Mouse (Mus musculus) limb, embryonic 10.5 days (tissue): ENCODE data around the gene Abi3bp. TPM values are rescaled to one million over a fixed set of nuclear protein-coding genes. Genes with fewer than 3 reads are reported as not detected.

Source experiments
- DNase-seq: peaks from one replicate; pipeline ENCODE4 v3.0.0-alpha.2; 2017; ENCODE audit warnings: low spot score
- H3K27ac ChIP-seq: fragments of 300-500 bp; sonication (generic); 2 replicates; pipeline ENCODE4 v1.5.1; 2016; ENCODE audit warnings: mild to moderate bottlenecking
- H3K27me3 ChIP-seq: fragments of 300-500 bp; sonication (generic); 2 replicates; pipeline ENCODE4 v1.6.1; 2016; ENCODE audit warnings: low read depth, mild to moderate bottlenecking; ENCODE audit not compliant: poor library complexity, severe bottlenecking
- H3K36me3 ChIP-seq: fragments of 300-500 bp; sonication (generic); 2 replicates; pipeline ENCODE4 v1.6.1; 2016; ENCODE audit warnings: mild to moderate bottlenecking, moderate library complexity
- H3K4me1 ChIP-seq: fragments of 300-500 bp; sonication (generic); 2 replicates; pipeline ENCODE4 v1.6.1; 2016
- H3K4me3 ChIP-seq: fragments of 300-500 bp; sonication (generic); 2 replicates; pipeline ENCODE4 v1.5.1; 2016; ENCODE audit warnings: mild to moderate bottlenecking, moderate library complexity
- H3K9me3 ChIP-seq: fragments of 300-500 bp; sonication (generic); replicated peaks from 2 replicates; pipeline ENCODE4 v1.6.1; 2016; ENCODE audit warnings: mild to moderate bottlenecking
- WGBS: fragments of 180-500 bp; shearing (Covaris S2); methylation state at CpG from one replicate; pipeline ENCODE4 v1.1.7; 2016; 5-methylcytosine and 5-hydroxymethylcytosine counted together
- polyA plus RNA-seq: library from polyadenylated mRNA; unstranded; fragments of >200 nt; fragmentation: Nextera tagmentation; extraction: Ambion mirVana; gene quantifications from 2 replicates; pipeline ENCODE4 v1.2.1, GENCODE M21; 2016

Gene Abi3bp
- polyA plus RNA-seq, 1 experiment from 2014 or later, result 0.35 TPM

- Histone ChIP-seq H3K27ac (no peak overlapping the region), H3K9me3 (no peaks in the 10 kb centered on the region), H3K36me3 (no peaks in the 10 kb centered on the region), H3K4me3 (no peak overlapping the region), H3K27me3 (no peaks in the 10 kb centered on the region), H3K4me1 (no peaks in the 10 kb centered on the region)
- DNase-seq, result no peak
- WGBS, result 71% methylated on average over 4 of the region's 4 CpGs
Observed at GRCm38 (mm10) chr16:56486461-56486860, 8.8 kb downstream of the Abi3bp start.

- 59% methylated on average over 3 of the region's 3 CpGs for WGBS
- H3K4me3 ChIP-seq, result no peak overlapping the region
- H3K27me3 ChIP-seq, result no peaks in the 10 kb centered on the region
- H3K9me3 ChIP-seq, result no peaks in the 10 kb centered on the region
- no peak overlapping the region for H3K27ac ChIP-seq
- H3K36me3 ChIP-seq, result no peaks in the 10 kb centered on the region
- H3K4me1 ChIP-seq, result no peaks in the 10 kb centered on the region
- DNase-seq, result no peak
Observed at GRCm38 (mm10) chr16:56490861-56491260, 13.2 kb downstream of the Abi3bp start.

GRCm38 (mm10) chr16:56495266-56495665 is 17.6 kb downstream of the Abi3bp start:
- no peak for DNase-seq
- H3K4me3 ChIP-seq, result no peak overlapping the region
- H3K4me1 ChIP-seq, result no peaks in the 10 kb centered on the region
- no peaks in the 10 kb centered on the region for H3K36me3 ChIP-seq
- no peaks in the 10 kb centered on the region for H3K9me3 ChIP-seq
- H3K27ac ChIP-seq, result no peak overlapping the region
- WGBS, result 84% methylated on average over 4 of the region's 4 CpGs
- no peaks in the 10 kb centered on the region for H3K27me3 ChIP-seq

- no peak overlapping the region for H3K4me3 ChIP-seq
- WGBS, result 80% methylated on average over 4 of the region's 4 CpGs
- H3K27ac ChIP-seq, result no peak overlapping the region
- H3K4me1 ChIP-seq, result no peaks in the 10 kb centered on the region
- no peaks in the 10 kb centered on the region for H3K9me3 ChIP-seq
- no peak for DNase-seq
- no peaks in the 10 kb centered on the region for H3K27me3 ChIP-seq
- no peaks in the 10 kb centered on the region for H3K36me3 ChIP-seq
Observed at GRCm38 (mm10) chr16:56496743-56497142, 19.1 kb downstream of the Abi3bp start.

GRCm38 (mm10) chr16:56498680-56499079 is 21.0 kb downstream of the Abi3bp start:
- WGBS, result 73% methylated on average over 1 of the region's 1 CpGs
- Histone ChIP-seq H3K27ac (no peak overlapping the region), H3K36me3 (no peaks in the 10 kb centered on the region), H3K9me3 (no peaks in the 10 kb centered on the region), H3K27me3 (no peaks in the 10 kb centered on the region), H3K4me3 (no peak overlapping the region), H3K4me1 (no peaks in the 10 kb centered on the region)
- DNase-seq, result no peak

GRCm38 (mm10) chr16:56500441-56500840 is 22.8 kb downstream of the Abi3bp start:
- Histone ChIP-seq H3K4me1 (no peaks in the 10 kb centered on the region), H3K9me3 (no peaks in the 10 kb centered on the region), H3K4me3 (no peak overlapping the region), H3K27me3 (no peaks in the 10 kb centered on the region), H3K36me3 (no peaks in the 10 kb centered on the region), H3K27ac (no peak overlapping the region)
- whole genome bisulfite sequencing, result 39% methylated on average over 3 of the region's 3 CpGs
- no peak for DNase-seq

- Histone ChIP-seq H3K4me1 (no peaks in the 10 kb centered on the region), H3K27me3 (no peaks in the 10 kb centered on the region), H3K4me3 (no peak overlapping the region), H3K36me3 (no peaks in the 10 kb centered on the region), H3K9me3 (no peaks in the 10 kb centered on the region), H3K27ac (no peak overlapping the region)
- 85% methylated on average over 6 of the region's 6 CpGs for WGBS
- DNase-seq, result no peak
Observed at GRCm38 (mm10) chr16:56501101-56501500, 23.4 kb downstream of the Abi3bp start.

GRCm38 (mm10) chr16:56501513-56501912 is 23.8 kb downstream of the Abi3bp start:
- no peak overlapping the region for H3K27ac ChIP-seq
- H3K9me3 ChIP-seq, result no peaks in the 10 kb centered on the region
- H3K4me1 ChIP-seq, result no peaks in the 10 kb centered on the region
- H3K36me3 ChIP-seq, result no peaks in the 10 kb centered on the region
- no peak overlapping the region for H3K4me3 ChIP-seq
- 71% methylated on average over 2 of the region's 2 CpGs for WGBS
- no peak for DNase-seq
- no peaks in the 10 kb centered on the region for H3K27me3 ChIP-seq

GRCm38 (mm10) chr16:56502134-56502533 is 24.5 kb downstream of the Abi3bp start:
- Histone ChIP-seq H3K27me3 (no peaks in the 10 kb centered on the region), H3K27ac (no peak overlapping the region), H3K36me3 (no peaks in the 10 kb centered on the region), H3K9me3 (no peaks in the 10 kb centered on the region), H3K4me3 (no peak overlapping the region), H3K4me1 (no peaks in the 10 kb centered on the region)
- WGBS, result 88% methylated on average over 3 of the region's 3 CpGs
- no peak for DNase-seq

- H3K4me3 ChIP-seq, result no peak overlapping the region
- no peaks in the 10 kb centered on the region for H3K36me3 ChIP-seq
- no peaks in the 10 kb centered on the region for H3K4me1 ChIP-seq
- no peaks in the 10 kb centered on the region for H3K9me3 ChIP-seq
- DNase-seq, result no peak
- no peaks in the 10 kb centered on the region for H3K27me3 ChIP-seq
- 91% methylated on average over 2 of the region's 2 CpGs for WGBS
- no peak overlapping the region for H3K27ac ChIP-seq
Observed at GRCm38 (mm10) chr16:56503941-56504340, 26.3 kb downstream of the Abi3bp start.

- H3K27me3 ChIP-seq, result no peaks in the 10 kb centered on the region
- H3K4me3 ChIP-seq, result no peak overlapping the region
- DNase-seq, result no peak
- peaks cover 3% of the 10 kb centered on the region; the same call in 1 of the 2 replicates for H3K4me1 ChIP-seq
- 82% methylated on average over 9 of the region's 9 CpGs for WGBS
- no peak overlapping the region for H3K27ac ChIP-seq
- no peaks in the 10 kb centered on the region for H3K36me3 ChIP-seq
- no peaks in the 10 kb centered on the region for H3K9me3 ChIP-seq
Observed at GRCm38 (mm10) chr16:56518024-56518423, 40.3 kb downstream of the Abi3bp start.

- Histone ChIP-seq H3K4me3 (no peak overlapping the region), H3K36me3 (no peaks in the 10 kb centered on the region), H3K27me3 (no peaks in the 10 kb centered on the region), H3K27ac (no peak overlapping the region), H3K4me1 (no peaks in the 10 kb centered on the region), H3K9me3 (no peaks in the 10 kb centered on the region)
- WGBS, result 44% methylated on average over 8 of the region's 8 CpGs
- no peak for DNase-seq
Observed at GRCm38 (mm10) chr16:56524359-56524758, 46.7 kb downstream of the Abi3bp start.

- Histone ChIP-seq H3K27ac (no peak overlapping the region), H3K4me3 (no peak overlapping the region), H3K36me3 (no peaks in the 10 kb centered on the region), H3K9me3 (no peaks in the 10 kb centered on the region), H3K4me1 (no peaks in the 10 kb centered on the region), H3K27me3 (no peaks in the 10 kb centered on the region)
- DNase-seq, result no peak
- 100% methylated on average over 1 of the region's 1 CpGs for WGBS
Observed at GRCm38 (mm10) chr16:56526482-56526881, 48.8 kb downstream of the Abi3bp start.

GRCm38 (mm10) chr16:56528079-56528688 is 50.5 kb downstream of the Abi3bp start:
- WGBS, result 82% methylated on average over 3 of the region's 3 CpGs
- Histone ChIP-seq H3K27ac (no peak overlapping the region), H3K36me3 (no peaks in the 10 kb centered on the region), H3K4me1 (no peaks in the 10 kb centered on the region), H3K9me3 (no peaks in the 10 kb centered on the region), H3K27me3 (no peaks in the 10 kb centered on the region), H3K4me3 (no peak overlapping the region)
- DNase-seq, result no peak
